ENCODE assay signal across 8 mouse cellular contexts in genomic region chr4:83485735-83486116, GRCm38 (mm10). TPM values are rescaled to one million over a fixed set of nuclear protein-coding genes. Genes with fewer than 3 reads are reported as not detected.
DNase-seq lines count a peak whose midpoint lies in the region; ATAC-seq and TF ChIP-seq lines count a peak whose summit lies in the region.

No protein-coding gene starts in this region.

- H3K9ac ChIP-seq in heart, embryonic 11.5 days (ENCODE audit: low read depth, low read length), result peak overlapping the region; percentile 94
- peak overlapping the region; percentile 92 for H3K9ac ChIP-seq in kidney, embryonic 16.5 days (replicated peaks; ENCODE audit: low read length)
- peak overlapping the region; percentile 90 for H3K9ac ChIP-seq in liver, adult 2 months (ENCODE audit: low read depth, low read length)

- H3K4me2 ChIP-seq in heart, embryonic 11.5 days, result peak overlapping the region; percentile 73
- H3K4me2 ChIP-seq in kidney, embryonic 16.5 days (replicated peaks; ENCODE audit: low read depth, low read length), result peak overlapping the region; percentile 73
- H3K4me2 ChIP-seq in myocyte (ENCODE audit: low read depth), result peak overlapping the region; percentile 91

- no peaks in the 10 kb centered on the region for H3K9me3 ChIP-seq in heart, embryonic 11.5 days (replicated peaks; ENCODE audit: control insufficient read depth, low read length)
- H3K9me3 ChIP-seq in kidney, embryonic 16.5 days (ENCODE audit: low read length), result no peaks in the 10 kb centered on the region

- H3K4me3 ChIP-seq in bone marrow macrophage, adult 2 months (ENCODE audit: insufficient read depth, low read length), result peak overlapping the region; percentile 69
- peak overlapping the region; percentile 62 for H3K4me3 ChIP-seq in embryonic fibroblast, embryonic 13.5 days (ENCODE audit: insufficient read depth, low read length)
- peak overlapping the region; percentile 96 for H3K4me3 ChIP-seq in heart, embryonic 11.5 days (ENCODE audit: low read depth, low read length)
- H3K4me3 ChIP-seq in kidney, embryonic 16.5 days (ENCODE audit: low read length), result peak overlapping the region; percentile 82
- peak overlapping the region; percentile 63 for H3K4me3 ChIP-seq in liver, adult 2 months (ENCODE audit: insufficient read depth, low read depth, low read length)
- peak overlapping the region; percentile 40 for H3K4me3 ChIP-seq in myocyte

- no peaks in the 10 kb centered on the region for H3K27me3 ChIP-seq in heart, embryonic 11.5 days (ENCODE audit: control insufficient read depth, insufficient read depth, low read length)
- no peaks in the 10 kb centered on the region for H3K27me3 ChIP-seq in kidney, embryonic 16.5 days (ENCODE audit: insufficient read depth, low read length)
- no peaks in the 10 kb centered on the region for H3K27me3 ChIP-seq in liver, adult 2 months (ENCODE audit: control insufficient read depth, insufficient read depth, low read length)
- no peaks in the 10 kb centered on the region for H3K27me3 ChIP-seq in myocyte (ENCODE audit: control insufficient read depth, insufficient read depth, insufficient read length)
- no peaks in the 10 kb centered on the region for H3K27me3 ChIP-seq in splenic B cell, adult 2 months (ENCODE audit: control insufficient read depth, insufficient read depth, low read length, poor library complexity, severe bottlenecking)

- 0% methylated on average over 31 of the region's 40 CpGs for WGBS in heart, embryonic 11.5 days (ENCODE audit: insufficient replicate concordance)
- WGBS in kidney, embryonic 16.5 days, result 0% methylated on average over 19 of the region's 40 CpGs
- WGBS in liver, adult 2 months, result 1% methylated on average over 35 of the region's 40 CpGs

- 0 out of 2 replicates have a peak, but pooled peaks cover 2% of the 10 kb centered on the region for H3K36me3 ChIP-seq in heart, embryonic 11.5 days (ENCODE audit: control insufficient read depth, insufficient read depth, low read length)
- peaks cover 22% of the 10 kb centered on the region for H3K36me3 ChIP-seq in kidney, embryonic 16.5 days (ENCODE audit: insufficient read depth, low read length)
- H3K36me3 ChIP-seq in liver, adult 2 months (ENCODE audit: control insufficient read depth, insufficient read depth, low read length), result peaks cover 10% of the 10 kb centered on the region; the same call in 1 of the 2 replicates
- H3K36me3 ChIP-seq in myocyte (ENCODE audit: control insufficient read depth, insufficient read depth), result peaks cover 15% of the 10 kb centered on the region
- H3K36me3 ChIP-seq in splenic B cell, adult 2 months (ENCODE audit: control insufficient read depth, insufficient read depth, low read length, poor library complexity, severe bottlenecking), result 0 out of 2 replicates have a peak, but pooled peaks cover 2% of the 10 kb centered on the region

- peak; percentile 94 for DNase-seq in A20 (ENCODE audit: low read depth, low spot score)
- peak; percentile 47 for DNase-seq in liver, adult 2 months (ENCODE audit: extremely low read depth, low read depth, low spot score)
- DNase-seq in splenic B cell, adult 2 months (ENCODE audit: low read depth, low spot score), result peak; percentile 89

- TF ChIP-seq POLR2A in bone marrow macrophage, adult 2 months (IDR thresholded peaks at IDR 0.05; ENCODE audit: borderline replicate concordance, low read depth, low read length), result no peak
- TF ChIP-seq POLR2A in embryonic fibroblast, embryonic 13.5 days (IDR thresholded peaks at IDR 0.05; ENCODE audit: low read depth, low read length), result no peak; the same call in 1 of the 2 replicates
- TF ChIP-seq POLR2A in liver, adult 2 months (IDR thresholded peaks at IDR 0.05; ENCODE audit: extremely low read depth, insufficient read depth, low read length), result no peak
- peak; percentile 46 for TF ChIP-seq POLR2A in myocyte (IDR thresholded peaks at IDR 0.05; ENCODE audit: insufficient read length, low read depth)

- peak overlapping the region; percentile 78 for H3ac ChIP-seq in myocyte (ENCODE audit: control insufficient read depth, insufficient read length)

- peaks cover 4% of the 10 kb centered on the region for H3K4me1 ChIP-seq in bone marrow macrophage, adult 2 months (ENCODE audit: control insufficient read depth, insufficient read depth, low read length)
- peaks cover 2% of the 10 kb centered on the region; the same call in 1 of the 2 replicates for H3K4me1 ChIP-seq in embryonic fibroblast, embryonic 13.5 days (ENCODE audit: control insufficient read depth, insufficient read depth, low read length)
- peaks cover 9% of the 10 kb centered on the region; the same call in 1 of the 2 replicates for H3K4me1 ChIP-seq in heart, embryonic 11.5 days (ENCODE audit: control insufficient read depth, insufficient read depth, low read length)
- H3K4me1 ChIP-seq in kidney, embryonic 16.5 days (ENCODE audit: insufficient read depth, low read length), result peaks cover 9% of the 10 kb centered on the region
- H3K4me1 ChIP-seq in liver, adult 2 months (ENCODE audit: control insufficient read depth, insufficient read depth, low read length), result no peaks in the 10 kb centered on the region

- peak; percentile 82 for ATAC-seq in heart, embryonic 11.5 days (replicated peaks; ENCODE audit: insufficient number of reproducible peaks, low FRiP score, low TSS enrichment)
- peak; percentile 90 for ATAC-seq in kidney, embryonic 16.5 days (ENCODE audit: low FRiP score, low TSS enrichment)

- H3K27ac ChIP-seq in bone marrow macrophage, adult 2 months (ENCODE audit: insufficient read depth, low read depth, low read length), result no peak overlapping the region
- 0 out of 2 replicates have a peak overlapping the region, but pooled peaks have one; percentile 85 for H3K27ac ChIP-seq in embryonic fibroblast, embryonic 13.5 days (ENCODE audit: insufficient read depth, low read length)
- H3K27ac ChIP-seq in heart, embryonic 11.5 days (ENCODE audit: low read depth, low read length), result peak overlapping the region; percentile 98
- peak overlapping the region; percentile 97 for H3K27ac ChIP-seq in kidney, embryonic 16.5 days (ENCODE audit: low read length)
- peak overlapping the region; percentile 84; the same call in 1 of the 2 replicates for H3K27ac ChIP-seq in liver, adult 2 months (replicated peaks; ENCODE audit: insufficient read depth, low read depth, low read length)

- no peaks in the 10 kb centered on the region for H3K79me2 ChIP-seq in liver, adult 2 months (ENCODE audit: control insufficient read depth, insufficient read depth, low read length)
- H3K79me2 ChIP-seq in myocyte (ENCODE audit: control insufficient read depth, insufficient read depth), result peaks cover 40% of the 10 kb centered on the region

- TF ChIP-seq CTCF in bone marrow macrophage, adult 2 months (IDR thresholded peaks at IDR 0.05; ENCODE audit: low read depth, low read length), result no peak
- TF ChIP-seq CTCF in embryonic fibroblast, embryonic 13.5 days (IDR thresholded peaks at IDR 0.05; ENCODE audit: borderline replicate concordance, insufficient read depth, low read length), result peak; percentile 58; the same call in 1 of the 2 replicates
- TF ChIP-seq CTCF in liver, adult 2 months (IDR thresholded peaks at IDR 0.05; ENCODE audit: low read depth, low read length), result peak; percentile 67

TF ChIP-seq in myocyte, 11 proteins besides CTCF, POLR2A, EP300 and RAD21:
- TF ChIP-seq MYOG (IDR thresholded peaks at IDR 0.05; ENCODE audit: control insufficient read depth in 1 of 3, insufficient read depth in 1 of 3, insufficient read length in 2 of 3, low read depth in 2 of 3) (peak in 1 of 3 experiments; percentile 18), CEBPB (IDR thresholded peaks at IDR 0.05; ENCODE audit: insufficient read depth, poor library complexity, severe bottlenecking) (no peak), MAX (IDR thresholded peaks at IDR 0.05; ENCODE audit: low read depth) (no peak), POLR2AphosphoS2 (IDR thresholded peaks at IDR 0.05; ENCODE audit: insufficient read length, low read depth) (no peak)

RNA-seq across cellular contexts. Expression of gene Psip1, which starts 0.5 kb away (rescaled TPM):
- 39.0 and 51.5 TPM in 2 replicates for polyA plus RNA-seq in bone marrow macrophage, adult 2 months (2012; ENCODE audit: insufficient read depth, insufficient read length, missing spikeins)
- 110 and 180 TPM in 2 replicates for polyA plus RNA-seq in embryonic fibroblast, embryonic 13.5 days (2011; ENCODE audit: insufficient read length, low read depth, missing spikeins)
- polyA plus RNA-seq in heart, embryonic 11.5 days (2014; fragmentation: Nextera tagmentation; extraction: Ambion mirVana), result 111 and 115 TPM in 2 replicates
- polyA plus RNA-seq in kidney, embryonic 16.5 days (2015; fragmentation: Nextera tagmentation; extraction: Ambion mirVana), result 109 and 128 TPM in 2 replicates
- 16.0 and 17.7 TPM in 2 replicates for total RNA-seq in liver, adult 2 months (2014; rRNA removed)
- polyA plus RNA-seq in liver, adult 2 months (2012; rRNA removed), result 4.4 and 6.9 TPM in 2 replicates
- polyA plus RNA-seq in myocyte (2012; fragmentation: generic; extraction: Trizol), result 24.0 TPM

RNA-seq across cellular contexts. Expression of gene Ccdc171, which starts 39.6 kb away (rescaled TPM):
- 3.9 and 4.7 TPM in 2 replicates for polyA plus RNA-seq in bone marrow macrophage, adult 2 months (2012; ENCODE audit: insufficient read depth, insufficient read length, missing spikeins)
- polyA plus RNA-seq in embryonic fibroblast, embryonic 13.5 days (2011; ENCODE audit: insufficient read length, low read depth, missing spikeins), result 2.4 TPM in 2 replicates
- polyA plus RNA-seq in heart, embryonic 11.5 days (2014; fragmentation: Nextera tagmentation; extraction: Ambion mirVana), result 2.5 and 4.9 TPM in 2 replicates
- polyA plus RNA-seq in kidney, embryonic 16.5 days (2015; fragmentation: Nextera tagmentation; extraction: Ambion mirVana), result 3.7 and 4.3 TPM in 2 replicates
- total RNA-seq in liver, adult 2 months (2014; rRNA removed), result 4.4 and 6.8 TPM in 2 replicates
- 0.45 and 1.4 TPM in 2 replicates for polyA plus RNA-seq in liver, adult 2 months (2012; rRNA removed)
- polyA plus RNA-seq in myocyte (2012; fragmentation: generic; extraction: Trizol), result 0.26 TPM

Comparison
In these comparisons a context has a peak if more than half of its experiments do, and no peak if none do; other contexts are left out.
1. H3K4me3 ChIP-seq: peak in every context shown above with its lines; median percentile 96 in heart, embryonic 11.5 days; 82 in kidney, embryonic 16.5 days; 69 in bone marrow macrophage, adult 2 months; 63 in liver, adult 2 months; 62 in embryonic fibroblast, embryonic 13.5 days; 40 in myocyte.